Mouse (Mus musculus) myocyte (in vitro differentiated cells): ENCODE measurements around the gene Zswim4.
"Not testable (repeated sequence)": the region's sequence is repeated elsewhere in the genome, so short reads cannot be mapped to it uniquely, and the experiment has no call there.

Experiments
- CEBPB ChIP-seq: IDR thresholded peaks from 2 replicates; pipeline ENCODE4 v1.6.1; 2011; ENCODE audit warnings: mild to moderate bottlenecking, moderate library complexity; ENCODE audit not compliant: poor library complexity, insufficient read depth, severe bottlenecking
- MAX ChIP-seq: IDR thresholded peaks from one replicate; pipeline ENCODE4 v1.6.1; 2011; ENCODE audit warnings: low read depth, mild to moderate bottlenecking, control low read depth
- POLR2A ChIP-seq: IDR thresholded peaks from one replicate; pipeline ENCODE4 v1.6.1; 2011; ENCODE audit warnings: low read depth, mild to moderate bottlenecking, control low read depth, moderate library complexity; ENCODE audit not compliant: insufficient read length
- POLR2AphosphoS2 ChIP-seq: IDR thresholded peaks from one replicate; pipeline ENCODE4 v1.6.1; 2011; ENCODE audit warnings: low read depth, control low read depth; ENCODE audit not compliant: insufficient read length
- TCF12 ChIP-seq: IDR thresholded peaks from one replicate; pipeline ENCODE4 v1.6.1; 2011; ENCODE audit warnings: mild to moderate bottlenecking, control low read depth; ENCODE audit not compliant: poor library complexity, insufficient read depth, severe bottlenecking
- USF1 ChIP-seq: IDR thresholded peaks from one replicate; pipeline ENCODE4 v1.6.1; 2011; ENCODE audit warnings: low read depth, mild to moderate bottlenecking, control low read depth, moderate library complexity

GRCm38 (mm10) chr8:84285665-84286064 lies 48.8 kb upstream of the Zswim4 start:
- TF ChIP-seq POLR2A, USF1, POLR2AphosphoS2, TCF12, MAX, CEBPB: not testable (repeated sequence)
